Mouse (Mus musculus): ENCODE results near the gene Chmp6.

The Chmp6 gene

DNA sequence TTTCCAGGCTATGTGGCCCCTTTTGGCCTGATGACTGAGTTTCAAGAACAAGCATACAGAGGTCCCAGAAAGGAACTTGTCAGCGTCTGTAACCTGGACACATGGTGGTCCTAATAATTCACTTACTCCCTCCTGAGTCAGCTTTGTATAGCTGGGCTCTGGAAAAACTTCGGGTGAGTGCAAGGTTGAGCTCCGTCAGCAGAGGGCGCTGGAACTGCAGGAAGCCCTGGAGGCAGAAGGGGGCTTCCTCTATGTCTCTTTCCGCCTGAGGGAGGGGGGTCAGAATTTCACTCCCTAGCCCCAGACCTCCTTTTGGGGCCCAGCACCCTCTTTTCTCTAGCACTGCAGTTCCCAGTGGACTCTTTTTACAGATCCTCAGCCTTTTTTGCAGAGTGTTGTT lies 3.8 kb upstream of the Chmp6 start:
- no peak for DNase-seq (ENCODE audit: low read depth)

DNA sequence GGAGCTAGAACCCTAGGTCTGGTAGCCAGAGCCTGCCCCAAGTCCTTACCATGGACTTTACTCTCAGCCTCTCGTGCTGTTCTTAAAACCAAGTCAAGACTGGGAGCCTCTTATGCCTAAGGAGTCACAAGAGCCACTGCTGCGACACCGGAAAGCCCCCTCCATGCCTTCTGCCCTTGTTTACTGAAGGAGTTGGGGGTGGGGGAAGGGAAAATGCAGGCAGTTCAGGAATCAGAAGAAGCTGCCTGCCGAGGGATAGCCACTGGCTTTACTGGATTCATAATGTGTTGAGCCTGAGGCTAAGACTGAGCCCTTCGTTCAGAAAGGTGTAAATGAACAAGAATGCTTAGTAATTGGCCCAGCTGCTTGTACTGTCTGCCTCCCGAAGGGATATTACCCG lies 396 bp upstream of the Chmp6 start:
- DNase-seq (ENCODE audit: low read depth): no peak

DNA sequence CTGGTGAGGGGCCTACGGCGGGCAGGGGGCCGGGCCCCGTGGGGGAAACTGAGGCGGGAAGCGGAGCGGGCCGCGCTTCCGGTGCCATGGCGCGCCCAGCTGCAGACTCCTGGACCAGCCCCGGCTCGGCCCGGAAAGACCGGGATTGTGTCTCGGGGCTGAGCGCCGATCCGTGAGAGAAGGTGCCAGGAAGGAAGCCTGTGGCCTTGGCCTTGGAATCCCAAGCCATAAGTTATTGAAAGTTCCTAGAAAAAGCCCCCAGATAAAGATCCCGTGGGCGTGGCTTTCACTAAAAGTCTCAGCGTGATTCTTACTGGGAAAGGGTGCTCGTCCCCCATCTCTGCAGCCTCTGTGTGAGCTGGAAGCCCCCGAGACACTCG lies 684 bp downstream of the Chmp6 start:
- no peak for DNase-seq (ENCODE audit: low read depth)

DNA sequence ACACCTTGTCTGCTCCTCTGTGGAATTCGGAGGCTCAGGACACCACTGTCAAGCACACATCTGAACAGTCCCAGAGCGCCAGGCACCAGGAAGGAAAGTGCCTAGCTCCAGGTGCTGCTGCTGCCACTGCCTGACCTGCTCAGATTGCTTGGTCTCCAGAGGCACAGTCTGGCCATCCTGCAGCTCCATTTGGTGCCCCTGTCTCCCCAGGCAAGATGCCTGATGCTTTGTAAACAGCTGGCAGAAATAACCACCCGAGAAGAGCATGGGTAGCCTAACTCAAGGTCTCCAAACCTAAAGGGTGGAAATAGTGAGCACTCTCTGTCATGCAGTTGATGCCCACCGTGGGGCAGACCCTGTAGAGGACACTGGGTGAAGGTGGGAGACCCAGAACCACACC lies 1.1 kb downstream of the Chmp6 start:
- no peak for DNase-seq (ENCODE audit: low read depth)

DNA sequence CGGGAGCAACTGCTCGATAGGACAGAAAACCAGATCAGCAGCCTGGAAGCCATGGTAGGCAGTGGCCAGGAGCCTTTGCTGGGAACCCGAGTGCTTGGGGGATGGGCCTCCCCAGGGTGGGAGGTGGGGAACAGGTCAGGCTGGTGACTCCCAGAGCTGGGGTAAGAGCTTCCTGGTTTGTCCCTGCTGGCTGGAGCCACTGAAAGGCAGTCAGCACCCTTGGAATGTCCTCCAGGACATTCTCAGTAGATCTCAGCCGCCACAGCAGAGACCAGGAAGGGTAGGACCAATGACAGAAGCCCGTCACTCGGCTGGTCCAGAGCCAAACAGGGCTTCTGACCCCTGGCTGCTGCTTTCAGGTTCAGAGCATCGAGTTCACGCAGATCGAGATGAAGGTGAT lies 2.4 kb downstream of the Chmp6 start:
- no peak for DNase-seq (ENCODE audit: low read depth)

DNA sequence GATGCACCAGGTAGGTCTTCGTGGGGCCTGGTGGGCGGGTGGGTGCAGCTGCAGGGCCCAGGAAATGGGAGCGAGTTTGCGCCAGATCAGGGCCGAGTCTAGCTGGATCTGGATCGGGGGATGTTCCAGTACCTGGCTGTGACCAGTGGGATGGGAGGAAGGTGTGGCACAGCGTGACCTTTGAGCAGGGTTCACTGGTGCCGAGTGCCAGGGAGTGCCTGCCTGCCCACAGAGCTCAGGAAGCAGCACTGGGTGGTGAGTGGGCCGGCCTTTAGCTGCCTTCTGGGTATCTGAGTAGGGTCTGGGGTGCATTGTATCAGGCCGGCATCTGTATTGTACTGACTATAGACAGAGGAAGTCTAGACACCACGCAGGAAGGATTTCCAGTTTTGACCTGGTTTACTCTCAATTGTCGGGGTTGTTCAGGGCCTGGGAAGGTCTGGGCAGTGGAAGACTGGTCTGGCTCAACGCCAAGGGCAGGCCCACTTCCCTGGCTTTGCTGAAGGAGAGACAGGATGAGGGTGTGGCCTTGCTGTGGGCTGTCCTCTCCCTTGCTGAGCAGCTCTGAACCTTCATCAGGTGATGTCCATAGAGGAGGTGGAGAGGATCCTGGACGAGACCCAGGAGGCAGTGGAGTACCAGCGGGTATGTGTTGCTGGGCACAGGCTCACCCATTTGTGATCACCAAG lies 3.0 kb downstream of the Chmp6 start:
- DNase-seq (ENCODE audit: low read depth): no peak

DNA sequence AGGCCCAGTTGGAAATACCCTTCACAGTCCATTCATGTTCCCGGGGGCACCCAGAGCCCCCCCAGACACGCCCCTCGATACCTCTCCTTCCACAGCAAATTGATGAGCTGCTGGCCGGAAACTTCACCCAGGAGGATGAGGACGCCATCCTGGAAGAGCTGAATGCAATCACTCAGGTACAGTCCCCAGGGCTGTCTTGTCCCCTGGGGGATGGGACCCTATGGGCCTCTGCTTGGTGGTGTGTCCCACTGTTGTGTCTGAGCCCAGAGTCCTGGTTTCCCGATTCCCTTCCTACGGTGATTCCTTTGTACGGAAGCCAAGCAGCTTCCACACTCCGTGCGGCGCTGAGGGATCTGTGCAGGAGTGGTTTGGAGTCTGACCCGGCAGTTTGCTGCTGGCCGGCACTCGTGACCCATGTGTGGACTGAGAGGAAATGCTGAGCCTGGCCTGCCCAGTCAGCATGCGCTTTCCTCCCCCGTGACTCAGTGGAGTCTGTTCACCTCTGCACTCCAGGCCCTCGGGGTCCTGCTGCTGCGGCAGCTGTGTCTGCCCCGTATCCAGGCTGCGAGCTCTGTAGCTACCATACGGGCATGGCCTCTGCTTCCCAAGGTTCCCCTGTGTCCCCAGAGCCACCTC lies 3.7 kb downstream of the Chmp6 start:
- no peak for DNase-seq (ENCODE audit: low read depth)

DNA sequence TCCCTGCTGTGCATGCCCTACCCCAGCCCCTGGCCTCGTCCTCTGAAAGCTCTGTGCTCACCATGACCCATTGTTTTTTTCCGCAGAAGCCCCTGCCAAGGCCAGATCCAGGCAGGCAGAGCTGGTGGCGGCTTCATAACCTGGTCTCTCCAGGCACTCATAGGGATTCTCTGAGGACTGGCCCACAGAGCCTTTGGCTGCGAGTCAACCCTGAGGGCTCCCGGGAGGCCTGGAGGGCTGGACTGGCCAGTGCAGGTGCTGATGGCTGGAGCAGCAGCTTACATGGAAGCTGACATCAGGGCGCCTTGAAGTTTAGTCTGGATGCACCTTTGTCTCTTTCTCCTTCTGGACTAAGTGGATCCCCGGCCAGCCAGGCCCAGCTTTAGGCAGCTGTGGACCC lies 5.3 kb downstream of the Chmp6 start:
- DNase-seq (ENCODE audit: low read depth): no peak

DNA sequence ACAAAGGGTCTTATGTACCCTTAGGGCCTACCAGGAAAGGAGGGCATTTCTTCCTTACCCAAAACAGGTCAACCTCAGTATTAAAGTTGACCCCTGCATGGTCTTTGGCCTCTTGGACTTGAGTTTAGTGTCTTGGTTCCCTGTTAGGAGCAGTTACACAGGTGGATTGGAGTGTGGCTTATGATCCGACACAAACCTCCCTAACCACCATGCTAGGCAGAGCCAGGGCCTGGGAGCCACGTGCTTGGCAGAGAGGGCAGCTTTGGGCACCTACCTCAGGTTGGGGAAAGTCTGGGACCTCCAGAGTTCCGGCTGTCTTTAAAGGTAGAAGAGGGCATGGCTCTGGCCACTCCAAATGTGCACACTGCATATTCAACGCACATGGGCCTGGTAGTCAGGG lies 6.2 kb downstream of the Chmp6 start:
- no peak for DNase-seq (ENCODE audit: low read depth)

DNA sequence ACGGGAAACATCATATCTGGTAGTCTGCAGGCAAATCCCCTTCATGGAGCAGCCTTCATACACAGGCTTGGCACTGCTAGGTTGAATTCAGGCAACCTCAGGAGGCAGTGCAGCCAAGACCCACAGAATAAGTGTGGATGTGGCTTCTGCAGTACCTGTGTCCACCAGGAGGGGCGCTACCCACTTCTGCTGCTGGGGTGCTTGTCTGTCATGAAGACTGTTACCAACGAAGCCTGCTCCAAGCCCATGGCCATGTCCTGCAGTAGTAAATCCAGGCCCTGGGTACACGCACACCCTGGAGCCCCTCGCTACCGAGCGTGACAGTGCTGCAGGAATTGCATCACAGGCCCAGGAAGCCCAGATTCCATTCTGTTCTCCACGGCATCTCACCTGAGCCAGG lies 6.7 kb downstream of the Chmp6 start:
- DNase-seq (ENCODE audit: low read depth): no peak

DNA sequence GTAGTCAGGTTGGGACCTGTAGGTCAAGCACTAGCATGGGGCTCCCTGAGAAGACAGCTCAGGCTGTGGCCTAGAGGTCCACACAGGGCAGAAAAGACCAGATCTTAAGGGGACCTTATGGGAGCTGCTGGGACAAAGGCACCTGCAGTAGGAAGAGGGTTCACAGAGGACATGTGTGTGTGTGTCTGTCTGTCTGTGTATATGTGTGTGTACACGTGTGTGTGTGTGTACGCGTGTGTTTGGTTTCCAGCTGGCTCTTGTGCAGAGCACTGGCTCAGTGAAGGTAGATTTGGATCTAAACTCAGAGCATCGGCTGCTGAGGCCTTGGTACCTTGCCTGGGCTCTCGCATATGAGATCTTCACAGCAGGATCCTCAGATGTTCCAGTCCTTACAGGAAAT lies 7.4 kb downstream of the Chmp6 start:
- DNase-seq (ENCODE audit: low read depth): no peak

DNA sequence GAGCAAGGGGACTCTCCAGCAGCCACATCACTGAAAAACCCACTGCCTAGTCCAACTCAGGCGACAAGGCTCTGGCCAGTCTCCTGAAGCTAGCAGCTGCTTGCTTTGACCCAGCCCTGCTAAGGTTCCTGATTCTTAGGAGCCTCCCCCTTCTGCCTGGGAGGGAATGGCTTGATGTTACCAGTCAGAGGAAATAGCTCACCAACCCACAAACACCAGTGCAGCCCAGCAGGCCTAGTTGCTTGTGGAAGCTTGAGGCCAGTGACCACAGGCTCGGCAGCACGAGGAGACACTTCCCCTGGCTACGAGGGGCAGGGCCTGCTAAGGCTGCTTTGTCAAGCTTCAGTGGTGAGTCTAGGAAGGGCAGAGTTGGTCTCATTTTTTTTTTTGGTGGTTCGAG lies 11.9 kb downstream of the Chmp6 start:
- peak; percentile 84 for DNase-seq (ENCODE audit: low read depth)

DNA sequence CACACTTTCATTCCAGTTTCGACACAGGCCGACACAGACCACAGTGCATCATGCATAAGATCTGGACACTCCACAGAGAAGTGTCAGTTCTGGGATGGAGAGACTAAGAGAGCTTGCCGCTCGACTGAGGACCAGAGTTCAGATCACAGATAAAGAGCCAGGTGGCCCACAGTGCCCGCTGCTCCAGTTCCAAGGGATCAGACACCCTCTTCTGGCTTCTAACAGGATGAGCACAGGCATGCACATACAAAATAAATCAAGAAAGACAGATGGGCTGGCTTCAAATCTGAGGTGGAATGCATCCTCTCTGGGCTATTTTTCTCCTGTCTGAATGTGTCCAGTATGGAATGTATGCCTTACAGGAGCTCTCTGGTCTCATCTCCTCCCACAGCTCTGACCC lies 13.5 kb downstream of the Chmp6 start:
- DNase-seq (ENCODE audit: low read depth): no peak

DNA sequence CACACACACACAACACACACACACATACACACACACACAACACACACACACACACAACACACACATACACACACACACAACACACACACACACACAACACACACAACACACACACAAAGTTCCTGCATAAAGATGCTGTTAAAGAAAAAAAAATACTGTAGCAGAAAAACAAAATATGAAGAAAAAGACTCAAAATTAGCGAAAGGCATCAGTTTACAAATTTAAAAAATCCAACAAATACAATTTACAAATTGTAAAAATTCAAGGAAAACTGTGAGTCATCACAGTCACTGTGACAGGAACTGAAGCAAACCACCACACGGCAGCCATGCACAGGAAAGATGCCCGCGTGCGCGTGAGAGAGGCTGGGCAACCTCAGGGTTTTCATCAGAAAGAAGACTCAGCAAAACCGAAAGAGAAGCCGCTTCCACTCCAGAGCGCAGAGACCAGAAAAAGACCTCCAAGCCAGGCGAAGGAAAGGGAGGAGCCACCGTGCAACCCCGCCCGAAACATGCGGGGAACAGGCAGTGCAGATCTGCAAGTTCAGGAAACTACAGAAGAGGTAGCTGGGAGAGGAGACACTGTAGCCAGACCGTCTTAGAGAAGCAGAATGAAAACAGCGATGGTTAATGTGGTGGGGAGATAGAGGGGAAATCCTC lies 14.9 kb downstream of the Chmp6 start:
- DNase-seq (ENCODE audit: low read depth): no peak

DNA sequence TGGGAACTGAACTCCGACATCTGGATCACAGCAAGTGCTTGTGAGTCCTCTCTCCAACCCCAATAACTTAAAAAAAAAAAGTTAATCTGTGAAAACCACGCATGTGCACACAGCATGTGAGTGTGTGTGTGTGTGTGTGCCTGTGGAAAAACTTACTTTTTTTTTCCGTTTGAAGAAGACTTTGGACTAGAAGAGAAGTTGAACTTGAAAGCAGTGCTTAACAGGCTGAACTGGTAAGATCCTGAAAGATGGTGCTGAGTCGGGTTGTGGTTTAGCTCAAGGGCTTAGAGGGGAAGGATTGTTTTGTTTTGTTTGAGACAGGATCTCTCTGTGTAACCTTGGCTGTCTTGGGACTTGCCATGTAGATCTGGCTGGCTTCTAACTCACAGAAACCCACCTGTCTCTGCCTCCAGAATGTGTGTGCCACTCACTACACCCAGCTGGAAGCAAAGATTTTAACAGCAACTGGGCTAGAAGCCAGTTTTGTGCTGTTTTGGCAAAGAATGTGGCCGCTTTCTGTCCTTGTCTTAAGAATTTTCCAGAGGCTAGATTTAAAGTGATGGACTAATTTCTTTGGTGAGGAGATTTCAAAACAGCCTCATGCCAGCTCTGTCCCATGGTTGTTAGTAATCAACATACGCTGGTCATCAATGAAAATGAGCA lies 16.5 kb downstream of the Chmp6 start:
- no peak for DNase-seq (ENCODE audit: low read depth)

DNA sequence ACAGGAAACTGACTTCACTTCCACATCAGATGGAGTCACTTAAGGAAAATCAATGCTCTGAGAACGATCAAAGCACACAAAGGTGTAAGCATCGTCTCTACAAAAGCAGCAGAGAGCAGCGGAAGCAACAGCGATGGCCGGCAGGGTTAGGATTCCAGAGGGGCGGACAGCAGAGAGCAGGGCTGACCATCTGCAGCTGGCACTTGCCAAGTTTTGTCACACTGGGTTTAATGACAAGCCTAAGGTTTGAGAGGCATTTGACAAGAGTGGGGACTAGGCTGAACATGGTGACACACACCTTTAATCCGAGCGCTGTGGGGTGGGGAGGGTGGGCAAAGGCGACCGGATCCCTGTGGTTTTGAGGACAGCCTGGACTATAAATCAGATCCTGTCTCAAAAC lies 18.6 kb downstream of the Chmp6 start:
- DNase-seq (ENCODE audit: low read depth): no peak

DNA sequence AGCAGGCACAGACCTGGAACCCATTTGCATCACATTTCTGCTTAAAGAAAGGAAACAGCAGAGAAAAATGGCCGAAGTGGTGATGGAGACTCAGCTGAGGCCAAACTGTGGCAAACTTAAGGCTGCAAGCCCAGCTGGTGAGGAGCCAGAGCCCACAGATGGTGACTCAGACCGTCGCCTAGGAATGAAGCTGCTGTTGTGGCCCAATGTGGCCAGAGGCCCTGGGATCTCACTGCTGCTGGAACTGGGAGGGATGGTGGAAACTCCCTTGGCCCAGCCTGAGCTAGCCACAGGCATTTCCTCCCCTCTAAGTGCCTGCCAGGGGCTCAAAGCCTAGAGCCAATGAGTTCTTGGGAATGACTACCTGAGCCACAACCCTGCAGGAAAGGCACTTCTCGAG lies 19.9 kb downstream of the Chmp6 start:
- DNase-seq (ENCODE audit: low read depth): peak; percentile 100

DNA sequence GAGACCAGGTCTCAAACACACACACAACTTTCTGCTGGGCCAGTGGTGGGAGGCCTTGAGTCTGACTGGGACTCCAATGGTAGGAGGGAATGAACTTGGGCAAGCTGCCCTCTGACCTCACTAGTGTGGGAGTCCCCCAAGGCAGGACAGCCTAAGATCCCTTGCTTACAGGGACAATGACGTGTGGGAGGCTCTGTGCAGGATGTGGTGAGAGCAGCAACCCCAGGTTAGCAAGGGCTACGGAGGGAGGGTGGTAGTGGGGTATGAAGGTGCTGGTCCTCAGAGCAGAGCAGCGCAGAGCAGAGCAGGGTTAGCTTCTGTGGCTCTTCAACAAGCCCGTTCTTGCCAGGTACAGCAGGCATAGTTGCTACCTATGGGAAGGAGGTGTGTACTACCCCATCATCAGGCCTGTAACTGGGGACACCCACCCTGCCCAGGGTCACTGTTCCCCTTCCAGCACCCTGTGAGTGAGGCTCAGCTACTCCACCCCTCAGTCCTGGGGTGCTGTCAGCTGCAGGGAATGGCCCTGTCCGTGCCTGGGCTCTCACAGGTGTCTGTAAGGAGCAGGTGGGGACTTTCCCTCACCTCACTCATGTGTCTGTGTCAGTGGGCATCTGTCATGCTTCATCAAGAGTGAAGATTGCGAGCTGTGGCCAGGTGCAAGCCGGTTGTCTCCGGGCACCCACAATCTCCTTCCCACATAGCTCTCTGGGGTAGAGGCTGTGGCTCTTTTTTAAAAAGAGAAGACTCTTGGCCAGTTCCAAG lies 20.8 kb downstream of the Chmp6 start:
- no peak for DNase-seq (ENCODE audit: low read depth)

DNA sequence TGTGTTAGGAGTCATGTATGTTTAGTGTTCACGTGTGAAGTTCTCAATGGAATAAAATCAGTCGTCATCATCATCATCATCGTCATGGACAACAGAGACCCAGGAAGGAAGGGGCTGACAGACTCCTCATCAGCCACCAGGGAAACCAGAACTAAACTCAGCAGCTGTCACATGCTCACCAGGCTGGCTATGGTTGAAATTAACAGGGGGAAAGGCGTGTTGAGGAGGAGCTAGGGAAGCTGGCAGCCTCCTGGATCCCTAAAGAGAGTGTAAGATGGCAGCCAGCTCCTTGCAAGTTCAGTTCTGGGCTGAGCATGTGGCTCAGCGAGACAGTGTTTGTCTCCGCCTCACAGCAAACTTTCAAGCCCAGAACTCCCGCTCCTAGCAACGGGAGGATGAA lies 21.5 kb downstream of the Chmp6 start:
- no peak for DNase-seq (ENCODE audit: low read depth)

DNA sequence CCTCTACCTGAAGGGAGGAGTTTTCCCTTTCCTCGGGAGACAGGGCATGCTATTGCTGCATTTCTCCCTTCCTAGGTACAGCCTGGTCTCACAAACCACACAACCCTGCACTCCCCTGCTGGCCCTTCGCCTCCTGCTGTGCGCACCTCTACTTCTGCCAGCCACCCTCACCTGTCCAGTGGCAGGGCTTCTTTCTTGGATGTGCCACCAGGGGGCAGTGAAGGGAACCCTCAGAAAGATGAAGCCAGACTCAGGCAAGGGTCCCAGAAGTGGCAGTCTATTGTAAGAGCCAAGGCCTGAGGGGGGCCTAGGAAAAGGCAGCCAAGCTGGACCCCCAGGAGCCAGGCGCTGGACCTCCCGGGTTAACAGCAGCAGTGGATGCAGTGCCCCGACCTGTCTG lies 22.2 kb downstream of the Chmp6 start:
- no peak for DNase-seq (ENCODE audit: low read depth)

DNA sequence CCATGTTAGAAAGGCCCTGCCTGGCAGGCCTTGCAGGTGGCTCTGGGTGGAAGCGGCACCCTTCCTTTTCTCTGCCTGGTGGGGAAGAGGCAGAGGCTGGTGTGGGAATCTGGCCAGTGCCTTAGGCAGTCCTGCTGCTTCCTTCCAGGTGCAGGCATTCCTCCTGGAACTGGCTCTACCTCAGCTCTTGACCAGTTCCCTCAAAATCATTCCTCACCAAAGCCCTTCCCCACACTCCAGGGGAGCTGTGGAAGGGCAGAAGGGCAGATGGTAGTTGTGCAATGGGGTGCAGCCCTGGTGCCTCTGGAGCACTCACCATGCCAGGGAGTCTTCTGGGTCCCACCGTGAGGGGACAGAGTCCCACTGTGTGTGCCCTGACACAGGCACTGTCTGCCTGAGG lies 23.2 kb downstream of the Chmp6 start:
- DNase-seq (ENCODE audit: low read depth): no peak

DNA sequence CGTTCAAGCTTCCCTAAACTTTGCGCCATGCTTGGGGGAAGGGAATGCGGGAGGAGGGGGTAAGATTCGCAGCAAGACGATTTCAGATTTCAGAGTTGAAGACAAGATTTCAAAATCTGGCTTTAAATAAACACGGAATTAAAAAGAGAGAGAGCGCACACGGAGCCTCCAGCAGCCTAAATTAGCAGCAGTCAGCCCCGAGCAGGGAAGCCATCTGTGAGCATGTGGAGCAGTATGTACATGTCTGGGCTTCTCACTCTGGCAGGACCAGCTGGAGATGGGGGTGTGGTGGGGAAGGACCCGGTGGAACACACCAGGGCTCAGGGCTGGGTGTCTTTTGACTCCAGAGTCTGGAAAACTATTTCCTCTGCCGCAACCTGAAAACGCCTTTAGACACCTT lies 24.0 kb downstream of the Chmp6 start:
- no peak for DNase-seq (ENCODE audit: low read depth)

All from fibroblast of lung, adult 2 months (primary cell).